Mouse (Mus musculus) lung, postnatal 10 days (tissue): ENCODE data around the gene Hsd17b12.

Source experiments
- DNase-seq: peaks from one replicate; pipeline ENCODE4 v3.0.0; 2021

Hsd17b12 gene

GRCm38 (mm10) chr2:94066540-94067135 lies 91.1 kb downstream of the Hsd17b12 start:
- no peak for DNase-seq

- no peak for DNase-seq
Measured at GRCm38 (mm10) chr2:94066120-94066519, 91.6 kb downstream of the Hsd17b12 start.

- no peak for DNase-seq
Measured at GRCm38 (mm10) chr2:94062791-94063190, 95.0 kb downstream of the Hsd17b12 start.

- DNase-seq = peak; percentile 38
Measured at GRCm38 (mm10) chr2:94059459-94059858, 98.3 kb downstream of the Hsd17b12 start.

- DNase-seq = peak; percentile 65
Measured at GRCm38 (mm10) chr2:94054813-94055212, 103.0 kb downstream of the Hsd17b12 start.

- DNase-seq = no peak
Measured at GRCm38 (mm10) chr2:94051952-94052351, 105.8 kb downstream of the Hsd17b12 start.

- DNase-seq = no peak
Measured at GRCm38 (mm10) chr2:94050901-94051300, 106.9 kb downstream of the Hsd17b12 start.

GRCm38 (mm10) chr2:94049471-94050176 lies 108.1 kb downstream of the Hsd17b12 start:
- no peak for DNase-seq

GRCm38 (mm10) chr2:94048733-94049470 lies 108.9 kb downstream of the Hsd17b12 start:
- DNase-seq = no peak

- no peak for DNase-seq
Measured at GRCm38 (mm10) chr2:94048271-94048670, 109.5 kb downstream of the Hsd17b12 start.

GRCm38 (mm10) chr2:94045411-94046090 lies 112.2 kb downstream of the Hsd17b12 start:
- no peak for DNase-seq

GRCm38 (mm10) chr2:94044174-94044573 lies 113.6 kb downstream of the Hsd17b12 start:
- no peak for DNase-seq

GRCm38 (mm10) chr2:94043662-94044061 lies 114.1 kb downstream of the Hsd17b12 start:
- DNase-seq = peak; percentile 18

GRCm38 (mm10) chr2:94042461-94042860 lies 115.3 kb downstream of the Hsd17b12 start:
- DNase-seq = no peak

GRCm38 (mm10) chr2:94040391-94041125 lies 117.2 kb downstream of the Hsd17b12 start:
- no peak for DNase-seq

- DNase-seq = peak; percentile 77
Measured at GRCm38 (mm10) chr2:94035428-94036331, 122.1 kb downstream of the Hsd17b12 start.

- DNase-seq = no peak
Measured at GRCm38 (mm10) chr2:94030602-94031001, 127.2 kb downstream of the Hsd17b12 start.

- no peak for DNase-seq
Measured at GRCm38 (mm10) chr2:94024637-94025036, 133.1 kb downstream of the Hsd17b12 start.

GRCm38 (mm10) chr2:94010335-94011291 lies 147.2 kb downstream of the Hsd17b12 start, which contains the start of gene Alkbh3:
Gene Alkbh3, minus strand, starts transcription at chr2:94010807.
- peak; percentile 95 for DNase-seq

- DNase-seq = peak; percentile 91
Measured at GRCm38 (mm10) chr2:94002331-94002730, 155.4 kb downstream of the Hsd17b12 start.
